Mouse (Mus musculus) cerebellum, adult 8-10 months (tissue): Measurements from ENCODE around the gene Rarres1.

Experiments used
- DNase-seq: peaks from one replicate; pipeline ENCODE4 v3.0.0; 2022

The Rarres1 gene

DNA sequence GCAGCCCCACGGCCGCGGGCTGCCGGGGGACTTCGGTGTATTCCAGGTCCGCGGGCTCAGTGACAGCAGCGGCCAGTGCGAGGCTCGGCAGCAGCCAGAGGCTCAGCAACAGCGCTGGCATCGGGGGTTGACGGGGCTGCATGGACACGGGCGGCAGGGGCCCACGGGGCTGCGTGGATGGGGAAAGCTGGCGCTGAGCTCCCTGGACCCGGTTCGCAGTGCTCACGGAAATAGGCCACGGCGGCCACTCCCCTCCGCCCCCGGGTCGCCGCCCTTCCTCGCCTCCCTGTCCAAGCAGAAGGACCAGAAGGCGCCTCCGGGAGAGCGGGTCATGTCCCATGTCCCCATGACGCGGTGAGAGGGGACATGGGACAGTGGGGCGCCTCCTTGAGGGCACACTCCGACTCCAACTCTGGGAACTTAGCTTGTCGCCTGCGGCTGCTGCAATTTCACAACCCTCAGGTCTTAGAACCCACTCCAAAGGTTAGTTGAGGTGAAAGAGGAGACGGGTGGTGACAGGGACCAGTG, at the start of gene Rarres1:
TSS of gene Rarres1 (minus strand) at position 250 of the 528 bp plus-strand sequence.
- no peak for DNase-seq

DNA sequence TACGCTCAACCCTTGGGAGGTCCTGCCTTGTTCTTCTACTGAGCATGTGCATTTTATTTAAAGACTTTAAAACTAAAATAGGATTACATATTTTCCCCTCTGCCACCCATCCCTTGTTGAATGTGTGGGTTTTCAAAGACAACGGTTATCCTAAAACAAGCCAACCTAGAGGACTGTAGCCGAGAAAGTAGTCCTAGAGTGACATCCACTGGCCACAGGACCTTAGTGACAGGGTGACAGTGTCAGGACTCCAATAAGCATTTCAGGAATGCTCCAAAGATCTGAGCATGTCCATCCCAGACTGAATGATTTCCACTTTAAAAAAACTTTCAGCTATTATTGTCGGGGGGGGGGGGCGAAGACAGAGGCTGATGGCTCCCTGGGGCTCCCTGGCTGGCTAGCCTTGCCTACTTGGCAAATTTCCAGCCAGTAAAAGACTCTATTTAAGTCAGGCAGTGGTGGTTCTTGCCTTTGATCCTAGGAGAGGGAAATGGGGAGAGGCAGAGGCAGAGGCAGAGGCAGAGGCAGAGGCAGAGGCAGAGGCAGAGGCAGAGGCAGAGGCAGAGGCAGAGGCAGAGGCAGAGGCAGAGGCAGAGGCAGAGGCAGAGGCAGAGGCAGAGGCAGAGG, 49.5 kb upstream of the Rarres1 start:
- DNase-seq, result no peak

DNA sequence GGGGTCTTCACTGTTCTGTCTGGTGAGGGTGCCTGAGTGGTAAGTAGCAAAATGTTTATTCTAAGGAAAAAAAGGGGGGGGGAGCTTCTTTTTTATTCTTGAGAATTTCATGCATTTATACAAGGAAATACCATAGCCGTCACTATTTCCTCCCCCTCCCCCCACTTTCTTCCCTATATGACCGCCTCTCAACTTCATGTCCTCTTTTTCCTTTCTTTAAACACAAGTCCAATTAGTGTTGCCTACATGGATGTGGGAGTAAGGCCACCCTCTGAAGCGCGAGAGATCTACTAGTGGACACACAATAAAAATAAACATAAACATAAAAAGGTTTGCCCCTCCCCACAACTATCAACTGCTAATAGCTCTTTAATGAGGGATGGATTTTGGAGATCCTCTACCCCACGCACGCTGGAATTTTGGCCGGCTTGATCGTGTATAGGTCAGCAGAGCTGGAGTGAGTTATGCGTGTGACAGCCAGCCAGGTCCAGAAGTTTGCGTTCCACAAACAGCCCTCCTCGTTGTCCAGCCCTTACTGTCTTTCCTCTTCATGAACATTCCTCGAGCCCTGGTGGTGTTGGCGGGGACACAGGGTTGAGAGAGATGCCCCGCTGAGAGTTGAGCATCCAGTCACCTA, 42.5 kb upstream of the Rarres1 start:
- DNase-seq, result no peak

DNA sequence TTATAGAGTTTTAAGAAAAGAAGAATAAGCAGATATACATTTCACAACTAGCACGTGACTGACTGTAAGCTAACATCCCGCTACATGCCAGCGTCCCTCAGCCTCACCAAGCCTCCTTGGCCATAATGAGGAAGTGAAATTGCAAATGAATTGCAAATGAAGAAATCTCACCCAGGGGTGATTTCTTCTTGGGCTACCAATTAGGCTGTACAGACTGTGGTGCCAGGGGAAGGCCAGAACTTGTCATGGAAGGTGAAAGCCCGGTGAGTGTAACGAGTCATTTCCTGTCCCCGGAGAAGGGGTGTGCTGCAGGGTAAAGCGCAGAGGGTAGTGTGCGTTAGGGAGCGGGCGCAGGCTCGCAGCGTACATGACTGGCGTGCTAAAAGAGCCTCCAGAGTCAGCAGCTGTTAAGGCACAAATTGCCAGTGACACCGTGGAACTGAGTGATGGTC, 41.9 kb upstream of the Rarres1 start:
- no peak for DNase-seq

GRCm38 (mm10) chr3:67555211-67555610, 39.9 kb upstream of the Rarres1 start:
- DNase-seq, result no peak

GRCm38 (mm10) chr3:67553927-67554448, 38.7 kb upstream of the Rarres1 start:
- DNase-seq, result no peak

DNA sequence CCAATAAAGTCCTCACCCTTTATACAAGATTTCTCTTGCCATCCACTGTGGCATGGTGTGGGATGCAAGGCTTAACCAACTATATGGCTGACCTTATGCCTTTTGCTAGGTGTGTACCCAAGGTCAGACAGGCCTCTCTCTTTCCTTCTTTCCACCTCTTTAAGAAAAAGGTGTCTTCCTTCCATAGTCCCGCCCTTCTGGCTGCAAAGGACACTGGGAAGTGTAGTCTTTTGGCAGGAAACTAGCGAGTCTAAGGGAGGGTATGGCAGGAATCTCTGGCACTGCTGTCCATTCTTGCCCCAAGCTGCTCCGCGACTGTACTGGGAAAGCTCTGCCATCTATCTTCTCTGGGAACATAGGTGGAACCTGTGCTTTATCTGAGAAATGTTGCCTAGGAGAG, 38.0 kb upstream of the Rarres1 start:
- no peak for DNase-seq

DNA sequence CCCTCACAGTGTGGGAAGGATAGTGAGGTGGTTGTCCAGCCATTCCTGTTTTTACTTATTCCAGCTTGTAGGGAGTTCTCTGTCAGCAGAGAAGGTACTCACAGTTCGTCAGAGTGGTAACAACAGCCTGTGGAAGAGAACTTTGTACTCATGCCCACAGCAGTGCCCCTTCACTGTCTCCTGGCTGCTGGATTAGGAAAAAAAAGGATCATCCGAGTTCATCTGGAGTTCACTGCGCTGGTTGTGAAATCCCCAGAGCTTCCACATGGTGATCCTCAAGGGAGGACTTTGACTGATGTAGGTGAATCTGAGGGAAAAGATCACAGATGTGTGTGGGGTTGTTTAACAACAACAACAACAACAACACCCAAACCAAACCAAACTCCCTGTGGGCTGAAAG, 35.9 kb upstream of the Rarres1 start:
- no peak for DNase-seq

- DNase-seq, result no peak
These were observed 28.3 kb upstream of the Rarres1 start for GRCm38 (mm10) chr3:67543630-67544029.

DNA sequence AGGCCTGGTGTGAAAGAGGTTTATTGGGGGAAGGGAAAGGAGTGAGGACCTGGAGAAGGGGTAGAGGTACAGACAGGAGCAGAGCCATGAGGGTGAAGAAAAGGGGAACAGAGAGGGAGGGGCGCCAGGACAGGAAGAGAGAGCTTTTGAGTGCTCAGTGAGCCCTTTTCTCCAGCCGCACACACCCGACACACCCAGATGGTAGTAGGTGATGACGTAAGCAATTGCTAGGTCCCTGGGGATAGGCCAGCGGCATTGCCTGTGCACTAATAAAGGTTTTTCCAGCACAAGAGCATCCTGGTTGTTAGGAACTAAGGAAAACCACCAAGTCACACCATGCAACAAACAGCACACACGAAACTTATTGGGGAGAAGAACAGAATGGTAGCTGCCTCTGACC, 9.4 kb upstream of the Rarres1 start:
- no peak for DNase-seq

GRCm38 (mm10) chr3:67522709-67523108, 7.4 kb upstream of the Rarres1 start:
- DNase-seq, result no peak

- DNase-seq, result no peak
These were observed 5.3 kb upstream of the Rarres1 start for GRCm38 (mm10) chr3:67520568-67521143.

DNA sequence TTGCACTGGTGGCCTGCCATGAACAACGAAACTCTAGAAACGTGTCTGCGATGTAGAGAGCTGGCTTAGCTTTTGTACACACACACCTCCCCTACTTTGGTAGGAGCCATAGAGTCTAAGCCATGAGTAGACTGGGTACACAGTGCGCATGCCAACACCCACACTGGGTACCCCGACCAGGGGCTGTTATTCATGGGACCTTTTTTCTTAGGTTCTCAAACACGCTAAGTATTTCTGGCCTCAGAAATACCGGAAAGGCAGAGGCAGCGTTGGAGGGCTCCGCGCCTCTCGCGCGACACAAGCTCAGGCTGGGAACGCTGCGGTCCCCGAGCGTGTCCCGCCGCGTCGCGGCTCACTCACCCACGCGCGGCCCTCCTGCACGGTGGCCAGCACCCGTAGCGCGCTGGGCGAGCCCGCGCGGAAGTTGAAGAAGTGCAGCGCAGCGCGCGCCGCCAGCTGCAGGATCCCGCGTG, 486 bp downstream of the Rarres1 start:
- no peak for DNase-seq

DNA sequence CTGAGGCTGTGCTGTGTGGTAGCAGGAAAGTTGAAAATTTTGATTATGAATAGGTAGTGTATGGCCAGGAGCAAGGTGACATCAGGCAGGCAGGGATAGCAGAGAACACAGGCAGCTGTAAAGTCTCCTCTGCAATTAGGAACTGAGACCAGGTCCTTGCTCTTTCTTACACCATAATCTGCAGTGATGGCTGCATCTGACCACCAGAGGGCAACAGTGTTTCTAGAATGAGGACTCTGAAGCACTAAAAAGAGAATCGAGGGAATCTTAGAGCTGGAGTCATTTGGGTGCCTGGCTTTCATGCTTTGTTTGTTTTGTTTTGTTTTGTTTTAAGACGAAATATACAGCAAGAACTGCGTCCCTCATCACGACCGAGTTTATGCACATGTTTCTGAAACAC, 2.5 kb downstream of the Rarres1 start:
- peak; percentile 58 for DNase-seq

DNA sequence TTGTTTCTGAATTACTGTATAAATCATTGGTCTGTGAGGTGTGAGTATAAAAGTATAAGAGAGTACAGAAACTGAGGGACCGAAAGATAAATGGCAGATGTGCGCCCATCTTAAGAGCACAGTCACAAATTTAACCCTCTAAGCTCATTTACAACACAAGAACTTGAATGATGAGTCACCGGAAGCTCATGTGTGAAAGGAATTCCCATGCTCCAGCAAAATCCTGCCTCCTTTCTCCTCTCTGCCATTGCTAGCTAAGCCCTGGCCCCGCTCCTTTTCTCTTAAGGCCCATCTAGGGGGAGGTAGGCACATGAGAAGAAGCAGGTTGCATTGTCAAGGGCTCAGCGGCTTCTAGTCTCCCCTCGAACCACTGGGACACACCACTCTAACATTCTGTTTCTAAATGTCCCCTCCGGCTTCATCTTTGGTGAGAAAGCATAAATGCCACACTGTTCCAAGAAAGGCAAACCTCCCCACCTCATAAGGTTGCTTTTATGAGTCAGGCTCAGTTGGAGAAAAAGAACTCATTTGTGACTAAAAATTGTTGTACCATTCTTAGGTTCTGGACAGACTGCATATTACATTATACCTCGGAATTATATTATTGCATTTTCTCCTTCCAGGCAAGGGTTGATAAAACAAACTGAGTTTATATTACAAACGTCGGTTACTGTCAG, 7.0 kb downstream of the Rarres1 start:
- no peak for DNase-seq

- no peak for DNase-seq
These were observed 10.0 kb downstream of the Rarres1 start for GRCm38 (mm10) chr3:67505286-67505685.

GRCm38 (mm10) chr3:67503878-67504277, 11.4 kb downstream of the Rarres1 start:
- DNase-seq, result no peak

GRCm38 (mm10) chr3:67499406-67499791, 15.9 kb downstream of the Rarres1 start:
- no peak for DNase-seq

- DNase-seq, result no peak
These were observed 16.4 kb downstream of the Rarres1 start for GRCm38 (mm10) chr3:67498773-67499405.

GRCm38 (mm10) chr3:67497998-67498397, 17.3 kb downstream of the Rarres1 start:
- no peak for DNase-seq

DNA sequence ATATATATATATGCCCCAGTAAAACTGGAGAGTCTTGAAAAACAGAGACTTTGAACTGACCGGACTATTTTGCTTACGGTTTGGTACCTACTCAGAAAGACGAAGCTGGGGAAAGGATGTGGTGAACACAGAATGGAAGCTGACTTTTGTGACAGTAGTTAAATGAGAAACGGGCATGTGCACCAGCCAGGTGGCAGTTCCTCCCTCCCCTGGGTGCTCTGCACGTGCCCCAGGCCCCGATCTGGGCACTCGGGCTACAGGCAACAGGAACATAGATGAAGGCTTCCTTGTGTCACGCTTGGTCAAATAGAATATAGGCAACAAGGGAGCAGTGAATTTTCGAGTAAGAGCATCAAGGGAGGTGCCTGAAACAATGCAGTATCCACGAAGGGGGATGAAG, 19.0 kb downstream of the Rarres1 start:
- no peak for DNase-seq

- DNase-seq, result no peak
These were observed 22.2 kb downstream of the Rarres1 start for GRCm38 (mm10) chr3:67493132-67493531.
